Mouse (Mus musculus) thymus, postnatal 14 days (tissue): Measurements from ENCODE around the gene Nalcn.
A peak's percentile ranks its signal among the peaks of the same experiment; 100 is the strongest.
"Not testable (repeated sequence)": the region's sequence is repeated elsewhere in the genome, so short reads cannot be mapped to it uniquely, and the experiment has no call there.

Source experiments
- DNase-seq: peaks from one replicate; pipeline ENCODE4 v3.0.0; 2021

The Nalcn gene

GRCm38 (mm10) chr14:123626501-123627179 lies at the start of gene Nalcn:
TSS of gene Nalcn (minus strand) at chr14:123627144.
- no peak for DNase-seq

DNA sequence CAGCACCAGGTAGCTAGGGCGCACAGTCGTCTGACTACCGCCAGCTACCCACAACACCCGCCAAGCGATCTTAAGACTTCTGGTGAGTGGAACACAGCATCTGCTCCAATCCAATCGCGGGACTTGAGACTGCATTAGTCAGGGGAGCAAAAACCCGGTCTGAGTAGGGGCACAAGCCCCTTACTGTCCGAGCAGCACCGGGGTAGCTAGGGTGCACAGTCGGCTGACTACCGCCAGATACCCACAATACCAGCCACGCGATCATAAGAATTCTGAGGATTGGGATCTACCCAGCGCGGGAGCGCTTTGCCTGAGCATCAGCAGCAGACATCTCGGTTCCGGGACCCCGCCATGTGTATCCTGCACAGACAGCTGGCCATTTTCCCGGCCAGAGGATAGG lies 44.1 kb upstream of the Nalcn start:
- DNase-seq, result not testable (repeated sequence)

DNA sequence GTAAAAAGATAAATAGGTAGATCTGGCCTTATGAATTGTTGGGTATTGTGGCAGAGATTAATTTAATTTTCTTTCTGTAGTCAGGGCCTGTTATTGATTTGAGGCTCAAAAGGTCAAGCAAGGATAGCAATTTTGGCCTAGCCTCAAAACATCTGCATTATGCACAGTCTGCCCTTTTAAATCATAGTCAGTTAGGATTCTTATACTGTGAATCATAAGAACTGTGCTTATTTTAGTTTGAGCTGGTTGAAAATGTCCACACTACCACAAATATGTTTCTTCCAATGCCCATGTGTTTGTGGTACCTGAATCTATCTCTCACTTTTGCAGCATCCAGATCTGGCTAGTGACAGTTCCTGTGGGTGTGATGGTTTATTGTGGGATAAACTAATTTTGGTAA lies 37.5 kb upstream of the Nalcn start:
- no peak for DNase-seq

DNA sequence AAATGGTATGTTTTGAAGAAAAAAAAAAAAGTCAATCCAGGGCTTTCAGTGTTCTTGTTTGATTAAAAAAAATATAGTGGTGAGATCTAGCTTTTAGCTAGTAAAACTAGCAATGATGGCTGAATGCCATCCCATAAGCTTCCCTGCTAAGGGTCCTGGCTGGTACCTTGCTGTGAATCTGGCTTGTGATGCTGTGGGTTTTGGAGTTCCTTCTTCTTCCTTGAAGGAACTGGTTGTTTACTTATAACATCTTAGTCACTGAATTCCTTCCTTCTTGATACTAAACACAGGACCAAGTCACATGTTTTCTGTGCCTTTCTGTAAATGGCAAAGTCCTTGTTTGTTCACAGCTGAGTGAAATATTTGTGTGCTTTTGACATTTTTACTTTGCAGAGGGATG lies 36.3 kb upstream of the Nalcn start:
- DNase-seq, result no peak

DNA sequence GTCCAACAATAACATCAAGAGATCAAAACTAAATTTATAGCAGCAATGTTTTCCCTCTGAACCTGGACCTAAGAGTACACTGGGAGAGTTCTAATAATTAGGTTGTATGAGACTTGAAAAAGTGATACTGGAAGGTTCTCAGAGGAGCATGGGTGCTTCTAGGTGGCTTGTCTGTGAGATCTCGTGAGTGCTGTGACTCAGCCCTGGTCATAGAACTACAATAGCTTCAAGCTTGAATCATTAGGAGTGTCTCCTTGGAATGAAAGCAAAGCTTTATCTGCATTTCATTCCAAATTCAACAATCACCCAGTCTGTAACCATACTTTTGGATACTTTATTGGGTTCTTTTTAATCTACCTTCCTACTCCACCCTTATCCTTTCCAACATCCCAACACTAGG lies 35.4 kb upstream of the Nalcn start:
- DNase-seq, result no peak

- DNase-seq, result peak; percentile 4
Observed at GRCm38 (mm10) chr14:123661091-123661491, 34.1 kb upstream of the Nalcn start.

GRCm38 (mm10) chr14:123659921-123660385 lies 33.0 kb upstream of the Nalcn start, which contains the start of gene Itgbl1:
TSS of gene Itgbl1 (plus strand) at chr14:123659971.
- DNase-seq, result no peak

DNA sequence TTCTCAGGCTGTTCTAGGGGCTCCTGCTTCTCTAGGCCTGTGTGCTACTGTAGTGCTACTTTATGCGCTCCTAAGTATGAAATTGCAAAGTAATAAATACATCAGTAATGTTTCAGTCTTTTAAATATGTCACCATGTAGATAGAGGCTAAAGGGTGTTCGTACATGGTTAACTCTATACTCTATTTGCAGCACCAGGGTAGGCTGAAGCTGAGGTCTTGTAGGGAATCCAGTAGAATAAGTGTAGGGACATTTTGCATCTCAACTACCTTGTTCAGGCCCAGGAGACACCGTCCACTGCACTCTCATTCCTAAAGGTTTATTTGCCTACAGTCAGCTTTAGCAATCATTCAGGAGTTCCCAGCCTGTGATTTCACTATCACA lies 227 bp upstream of the Nalcn start:
- DNase-seq, result no peak

DNA sequence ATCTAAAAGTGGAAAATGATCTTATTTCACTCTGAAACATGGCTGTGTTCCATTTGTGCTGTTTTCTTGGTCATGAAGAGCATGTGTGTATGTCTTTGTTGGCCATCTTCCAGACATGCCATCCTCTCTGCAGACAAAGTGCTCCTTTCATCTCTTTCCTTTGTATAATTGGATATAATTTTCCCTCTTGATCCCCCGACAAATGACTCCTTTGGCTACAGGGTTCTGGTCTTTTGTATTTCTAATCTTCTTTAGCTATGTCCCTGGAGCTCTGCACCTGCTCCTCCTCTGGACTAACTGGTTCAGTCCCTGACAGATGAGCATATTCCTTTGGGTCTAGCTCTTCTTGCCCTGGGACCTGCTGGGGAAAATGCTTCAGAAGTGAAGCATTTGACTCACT lies 4.0 kb downstream of the Nalcn start:
- no peak for DNase-seq

DNA sequence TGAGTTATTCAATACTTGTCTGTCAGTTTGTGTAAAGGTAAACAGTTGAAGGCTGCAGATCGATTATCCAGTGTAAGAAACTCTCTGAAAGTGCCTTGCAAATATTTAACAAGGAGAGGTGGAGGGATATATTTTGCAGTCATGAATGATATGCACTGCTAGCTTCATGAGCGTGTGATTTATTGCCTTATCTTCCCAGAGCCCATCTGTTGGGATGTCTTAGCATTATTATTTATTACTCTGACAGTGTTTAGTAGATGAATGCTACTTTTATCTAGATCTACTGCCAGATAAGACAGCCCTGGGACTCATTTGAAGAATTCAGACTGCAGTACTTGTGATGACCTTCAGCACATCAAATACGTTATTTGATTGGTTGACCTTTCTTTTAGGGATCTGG lies 31.7 kb downstream of the Nalcn start:
- no peak for DNase-seq

DNA sequence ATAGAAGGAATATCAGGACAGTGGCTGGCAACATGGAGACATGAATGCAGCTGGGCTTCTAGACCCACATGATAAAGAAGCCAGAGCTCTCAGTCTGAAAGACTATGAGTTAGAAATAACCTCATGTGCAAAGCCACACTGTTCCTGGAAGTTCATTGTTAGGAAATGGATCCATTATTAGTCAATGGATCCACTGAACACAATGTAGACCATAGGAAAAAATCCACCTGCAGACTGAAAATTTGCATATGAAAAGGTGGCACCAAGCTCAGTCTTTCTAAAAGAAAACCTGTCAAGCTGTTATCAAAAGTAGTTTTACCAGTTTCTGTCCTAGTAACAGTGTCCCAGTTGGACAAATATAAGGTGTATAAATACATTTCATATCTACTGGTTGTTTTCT lies 39.5 kb downstream of the Nalcn start:
- DNase-seq, result no peak

DNA sequence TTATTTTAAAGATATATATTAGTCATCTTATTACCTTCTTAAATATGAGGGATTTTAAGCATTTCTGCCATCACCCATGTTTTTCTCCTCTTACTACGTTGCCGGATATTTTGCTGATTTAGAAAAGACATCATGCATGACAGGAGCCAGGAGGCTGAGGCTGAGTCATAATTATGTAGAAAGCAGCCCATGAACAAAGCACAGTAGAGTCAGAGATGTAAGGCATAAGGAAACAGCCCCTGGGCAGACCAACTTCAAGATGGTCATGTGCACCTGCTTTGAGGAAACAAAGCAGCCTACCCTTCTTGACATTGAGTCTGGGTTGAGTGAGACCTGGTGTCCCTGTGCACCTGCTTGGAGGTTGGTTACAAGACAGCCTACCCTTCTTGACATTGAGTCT lies 44.5 kb downstream of the Nalcn start:
- DNase-seq, result no peak

GRCm38 (mm10) chr14:123575356-123575755 lies 51.6 kb downstream of the Nalcn start:
- DNase-seq, result no peak

DNA sequence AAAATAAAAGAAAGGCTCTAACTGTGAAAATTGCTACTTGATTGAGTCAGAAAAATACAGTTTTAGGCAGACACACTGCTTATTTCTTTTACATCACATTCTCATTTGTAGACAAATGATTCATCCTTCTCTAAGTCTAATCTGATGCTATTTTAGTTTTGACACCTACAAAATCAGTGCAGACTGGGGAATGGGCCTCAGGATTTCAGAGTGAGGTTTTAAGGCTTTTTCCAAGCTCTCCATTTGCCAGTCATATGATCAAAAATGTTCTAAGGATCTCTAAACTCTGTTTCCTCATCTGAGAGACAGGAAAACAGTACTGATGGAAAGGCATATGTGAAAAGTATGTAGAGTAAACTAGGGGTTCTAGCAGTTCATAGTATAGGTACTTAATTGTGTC lies 52.0 kb downstream of the Nalcn start:
- no peak for DNase-seq

- DNase-seq, result no peak
Observed at GRCm38 (mm10) chr14:123566599-123566998, 60.3 kb downstream of the Nalcn start.

DNA sequence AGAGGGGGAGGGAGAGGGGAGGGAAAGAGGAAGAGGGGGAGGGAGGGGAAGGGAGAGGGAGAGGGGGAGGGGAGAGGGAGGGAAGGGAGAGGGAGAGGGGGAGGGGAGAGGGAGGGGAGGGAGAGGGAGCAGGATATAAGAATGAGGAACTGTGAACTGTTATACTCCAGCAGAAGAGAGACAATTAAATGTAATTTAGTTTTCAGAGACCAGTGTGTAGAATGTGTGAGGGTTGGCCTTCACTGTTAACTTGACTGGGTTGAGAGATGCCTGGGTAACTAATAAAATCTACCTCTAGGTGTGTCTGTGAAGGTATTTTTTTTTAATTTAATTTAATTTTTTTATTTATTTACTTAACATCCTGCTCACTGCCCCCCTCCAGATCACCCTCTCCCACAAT lies 71.4 kb downstream of the Nalcn start:
- DNase-seq, result no peak

- no peak for DNase-seq
Observed at GRCm38 (mm10) chr14:123554936-123555335, 72.0 kb downstream of the Nalcn start.

DNA sequence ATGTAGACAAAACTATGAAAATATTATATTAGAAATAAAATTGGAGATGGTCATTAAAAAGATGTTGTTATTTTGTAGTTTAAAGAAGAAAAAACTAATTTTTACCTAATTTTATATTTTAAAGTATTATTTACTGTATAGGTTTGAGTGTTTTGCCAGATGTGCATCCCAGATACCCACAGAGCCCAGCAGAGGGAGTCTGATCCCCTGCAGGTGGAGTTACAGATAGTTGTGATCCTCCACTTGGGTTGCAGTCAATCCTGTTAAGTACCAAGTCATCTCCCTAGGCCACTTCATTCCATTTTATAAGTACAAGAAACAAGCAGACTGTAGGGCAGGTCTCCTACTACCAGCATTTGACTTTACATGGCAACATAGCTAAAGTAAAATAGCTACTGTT lies 84.6 kb downstream of the Nalcn start:
- DNase-seq, result no peak

DNA sequence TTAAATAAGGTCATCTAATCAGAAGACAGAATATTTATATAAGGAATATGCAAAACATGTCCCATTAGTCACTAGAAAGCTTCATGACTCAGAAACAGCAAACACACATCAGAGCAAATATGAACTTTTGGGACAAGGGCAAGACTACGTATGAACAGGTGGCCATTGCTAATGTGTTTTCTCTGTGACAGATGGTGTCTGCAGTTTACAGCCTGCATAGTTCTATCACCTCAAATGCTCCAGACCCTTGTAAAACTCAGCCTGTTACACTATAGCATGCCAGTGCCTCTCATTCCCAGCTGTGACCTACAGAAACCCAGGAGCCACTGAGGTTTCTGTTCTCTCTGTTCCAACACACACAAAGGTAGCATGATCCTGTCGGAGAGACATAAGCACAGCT lies 91.3 kb downstream of the Nalcn start:
- DNase-seq, result no peak

- DNase-seq, result no peak
Observed at GRCm38 (mm10) chr14:123533000-123533399, 93.9 kb downstream of the Nalcn start.

DNA sequence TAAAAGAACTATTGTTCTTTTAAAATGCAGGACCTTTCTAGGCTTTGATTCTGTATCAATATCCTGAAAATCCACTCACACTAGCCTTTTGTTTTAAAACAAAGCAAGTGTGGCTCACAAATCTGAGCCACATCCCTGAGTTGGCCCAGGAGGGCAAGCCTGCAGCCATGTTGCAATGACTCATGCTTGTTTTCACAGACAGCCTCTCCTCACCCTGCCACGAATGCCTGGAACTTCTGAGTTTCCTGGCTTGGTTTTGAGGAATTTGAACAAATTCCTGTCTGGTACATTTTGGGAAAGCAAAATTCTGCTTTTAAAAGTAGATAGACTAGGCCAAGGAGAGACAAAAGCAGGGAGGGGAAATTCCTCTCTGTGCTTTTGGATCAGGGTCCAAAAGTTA lies 95.7 kb downstream of the Nalcn start:
- DNase-seq, result no peak

- DNase-seq, result no peak
Observed at GRCm38 (mm10) chr14:123529143-123529542, 97.8 kb downstream of the Nalcn start.

GRCm38 (mm10) chr14:123513376-123514141 lies 113.4 kb downstream of the Nalcn start:
- no peak for DNase-seq

DNA sequence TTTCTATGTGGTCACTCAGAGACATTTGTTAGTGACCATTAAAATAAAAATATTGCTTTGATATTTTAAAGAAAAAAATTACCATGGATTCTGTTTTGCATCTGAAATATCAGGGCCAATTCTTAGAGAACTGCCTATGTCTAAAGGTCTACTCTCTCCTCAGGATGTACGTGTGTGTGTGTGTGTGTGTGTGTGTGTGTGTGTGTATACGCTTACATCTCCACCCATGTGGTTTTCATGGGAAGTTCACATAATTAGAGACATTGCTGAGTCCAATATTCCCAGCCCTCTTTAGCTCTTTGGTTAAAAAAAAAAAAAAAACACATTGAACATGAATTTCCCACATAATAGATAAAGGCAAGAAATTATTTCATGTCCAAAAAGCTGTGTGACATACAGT lies 114.0 kb downstream of the Nalcn start:
- no peak for DNase-seq

- DNase-seq, result no peak
Observed at GRCm38 (mm10) chr14:123495544-123495943, 131.4 kb downstream of the Nalcn start.
